Mouse (Mus musculus): Measurements from ENCODE around the gene Prkcz.
"Not testable (repeated sequence)": the region's sequence is repeated elsewhere in the genome, so short reads cannot be mapped to it uniquely, and the experiment has no call there.

The Prkcz gene

GRCm38 (mm10) chr4:155279926-155280767, 81.0 kb downstream of the Prkcz start:
- DNase-seq, result no peak

- DNase-seq, result no peak
These were observed 82.1 kb downstream of the Prkcz start for GRCm38 (mm10) chr4:155279054-155279453.

- DNase-seq, result no peak
These were observed 83.2 kb downstream of the Prkcz start for GRCm38 (mm10) chr4:155277963-155278362.

- no peak for DNase-seq
These were observed 86.3 kb downstream of the Prkcz start for GRCm38 (mm10) chr4:155274851-155275250.

- no peak for DNase-seq
These were observed 86.7 kb downstream of the Prkcz start for GRCm38 (mm10) chr4:155274451-155274850.

- DNase-seq, result peak; percentile 52
These were observed 92.8 kb downstream of the Prkcz start for GRCm38 (mm10) chr4:155268382-155268781.

GRCm38 (mm10) chr4:155267639-155268175, 93.5 kb downstream of the Prkcz start:
- no peak for DNase-seq

GRCm38 (mm10) chr4:155267047-155267543, 94.1 kb downstream of the Prkcz start:
- DNase-seq, result no peak

- DNase-seq, result no peak
These were observed 96.4 kb downstream of the Prkcz start for GRCm38 (mm10) chr4:155264521-155265321.

GRCm38 (mm10) chr4:155252253-155252652, 108.9 kb downstream of the Prkcz start:
- no peak for DNase-seq

- DNase-seq, result no peak
These were observed 110.0 kb downstream of the Prkcz start for GRCm38 (mm10) chr4:155251147-155251546.

- DNase-seq, result no peak
These were observed 110.6 kb downstream of the Prkcz start for GRCm38 (mm10) chr4:155250361-155251117.

GRCm38 (mm10) chr4:155249648-155250351, 111.4 kb downstream of the Prkcz start, which contains the start of gene Faap20:
Gene Faap20 (plus strand): TSS chr4:155249802.
- peak; percentile 91 for DNase-seq

GRCm38 (mm10) chr4:155249257-155249647, 111.9 kb downstream of the Prkcz start:
- peak; percentile 96 for DNase-seq

- not testable (repeated sequence) for DNase-seq
These were observed 113.1 kb downstream of the Prkcz start for GRCm38 (mm10) chr4:155248054-155248453.

GRCm38 (mm10) chr4:155246691-155247105, 114.5 kb downstream of the Prkcz start:
- DNase-seq, result no peak

GRCm38 (mm10) chr4:155245770-155246492, 115.2 kb downstream of the Prkcz start:
- DNase-seq, result no peak

GRCm38 (mm10) chr4:155243233-155243632, 117.9 kb downstream of the Prkcz start:
- no peak for DNase-seq

- no peak for DNase-seq
These were observed 118.9 kb downstream of the Prkcz start for GRCm38 (mm10) chr4:155242292-155242691.

GRCm38 (mm10) chr4:155241789-155242188, 119.4 kb downstream of the Prkcz start:
- no peak for DNase-seq

- DNase-seq, result no peak
These were observed 121.7 kb downstream of the Prkcz start for GRCm38 (mm10) chr4:155239494-155239893.

Data from thymus, postnatal 25 days (tissue).